Mouse (Mus musculus) embryo, embryonic 10 days (tissue): ENCODE measurements around the gene Defb28.

Experiments
- DNase-seq: peaks from one replicate; pipeline ENCODE4 v3.0.0-alpha.2; 2015; ENCODE audit warnings: low spot score

Gene Defb28

GRCm38 (mm10) chr2:152517981-152518380 lies at the start of gene Defb28:
TSS of gene Defb28 (plus strand) at chr2:152518255.
- no peak for DNase-seq

- DNase-seq = peak; percentile 57
Observed at GRCm38 (mm10) chr2:152470973-152471372, 47.1 kb upstream of the Defb28 start.

- no peak for DNase-seq
Observed at GRCm38 (mm10) chr2:152472434-152472833, 45.6 kb upstream of the Defb28 start.

- DNase-seq = no peak
Observed at GRCm38 (mm10) chr2:152476763-152477162, 41.3 kb upstream of the Defb28 start, which contains the start of gene Defb20. TSS of gene Defb20 (plus strand) at chr2:152477063.

GRCm38 (mm10) chr2:152480881-152481280 lies 37.2 kb upstream of the Defb28 start:
- no peak for DNase-seq

- DNase-seq = no peak
Observed at GRCm38 (mm10) chr2:152481726-152482125, 36.3 kb upstream of the Defb28 start.

- no peak for DNase-seq
Observed at GRCm38 (mm10) chr2:152487024-152487423, 31.0 kb upstream of the Defb28 start.

- DNase-seq = no peak
Observed at GRCm38 (mm10) chr2:152490038-152490437, 28.0 kb upstream of the Defb28 start, which contains the start of gene Defb22. TSS of gene Defb22 (minus strand) at chr2:152490138.

GRCm38 (mm10) chr2:152493151-152493550 lies 24.9 kb upstream of the Defb28 start:
- DNase-seq = no peak

GRCm38 (mm10) chr2:152498020-152498419 lies 20.0 kb upstream of the Defb28 start:
- no peak for DNase-seq

GRCm38 (mm10) chr2:152500204-152500862 lies 17.7 kb upstream of the Defb28 start:
- no peak for DNase-seq

GRCm38 (mm10) chr2:152500863-152501229 lies 17.2 kb upstream of the Defb28 start:
- no peak for DNase-seq

GRCm38 (mm10) chr2:152503950-152504349 lies 14.1 kb upstream of the Defb28 start:
- DNase-seq = no peak

- no peak for DNase-seq
Observed at GRCm38 (mm10) chr2:152511592-152511991, 6.5 kb upstream of the Defb28 start, which contains the start of gene Defb26. TSS of gene Defb26 (minus strand) at chr2:152511692.

- no peak for DNase-seq
Observed at GRCm38 (mm10) chr2:152516084-152516483, 2.0 kb upstream of the Defb28 start.

GRCm38 (mm10) chr2:152539944-152540710 lies 22.1 kb downstream of the Defb28 start, which contains the start of gene Defb29:
TSS of gene Defb29 (minus strand) at chr2:152540098.
- DNase-seq = no peak

GRCm38 (mm10) chr2:152541979-152542378 lies 23.9 kb downstream of the Defb28 start:
- DNase-seq = no peak

- DNase-seq = no peak
Observed at GRCm38 (mm10) chr2:152542897-152543296, 24.8 kb downstream of the Defb28 start.

GRCm38 (mm10) chr2:152543478-152543877 lies 25.4 kb downstream of the Defb28 start:
- no peak for DNase-seq

- peak; percentile 62 for DNase-seq
Observed at GRCm38 (mm10) chr2:152544691-152545090, 26.6 kb downstream of the Defb28 start.

- no peak for DNase-seq
Observed at GRCm38 (mm10) chr2:152548124-152548523, 30.1 kb downstream of the Defb28 start.

- DNase-seq = peak; percentile 86
Observed at GRCm38 (mm10) chr2:152553774-152554423, 35.8 kb downstream of the Defb28 start.

GRCm38 (mm10) chr2:152556655-152557054 lies 38.6 kb downstream of the Defb28 start:
- DNase-seq = no peak
